Mouse (Mus musculus) right cerebral cortex, postnatal 25 days (tissue): ENCODE data around the gene Setdb1.

Experiments used
- DNase-seq: peaks from one replicate; pipeline ENCODE4 v3.0.0; 2022

Gene Setdb1

DNA sequence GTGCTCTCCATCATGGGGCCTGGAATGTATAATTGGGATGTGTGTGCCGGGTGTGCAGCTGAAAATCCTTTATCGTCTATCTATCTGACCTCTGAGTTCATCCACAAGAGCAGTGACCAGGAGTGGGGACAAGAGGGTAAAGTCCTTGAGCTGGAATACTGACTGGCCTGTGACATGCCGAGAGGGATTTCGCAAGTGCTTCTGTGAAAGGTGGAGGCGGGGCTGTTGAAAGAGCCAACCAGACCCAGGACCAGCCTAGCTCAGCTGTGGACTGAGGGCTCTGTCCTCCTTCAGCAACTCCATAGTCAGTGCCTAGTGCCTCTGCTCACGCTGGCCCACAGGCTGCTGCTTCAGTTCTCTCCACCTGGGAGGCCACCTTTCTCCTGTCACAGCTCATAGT lies 38.5 kb downstream of the Setdb1 start:
- DNase-seq: no peak

DNA sequence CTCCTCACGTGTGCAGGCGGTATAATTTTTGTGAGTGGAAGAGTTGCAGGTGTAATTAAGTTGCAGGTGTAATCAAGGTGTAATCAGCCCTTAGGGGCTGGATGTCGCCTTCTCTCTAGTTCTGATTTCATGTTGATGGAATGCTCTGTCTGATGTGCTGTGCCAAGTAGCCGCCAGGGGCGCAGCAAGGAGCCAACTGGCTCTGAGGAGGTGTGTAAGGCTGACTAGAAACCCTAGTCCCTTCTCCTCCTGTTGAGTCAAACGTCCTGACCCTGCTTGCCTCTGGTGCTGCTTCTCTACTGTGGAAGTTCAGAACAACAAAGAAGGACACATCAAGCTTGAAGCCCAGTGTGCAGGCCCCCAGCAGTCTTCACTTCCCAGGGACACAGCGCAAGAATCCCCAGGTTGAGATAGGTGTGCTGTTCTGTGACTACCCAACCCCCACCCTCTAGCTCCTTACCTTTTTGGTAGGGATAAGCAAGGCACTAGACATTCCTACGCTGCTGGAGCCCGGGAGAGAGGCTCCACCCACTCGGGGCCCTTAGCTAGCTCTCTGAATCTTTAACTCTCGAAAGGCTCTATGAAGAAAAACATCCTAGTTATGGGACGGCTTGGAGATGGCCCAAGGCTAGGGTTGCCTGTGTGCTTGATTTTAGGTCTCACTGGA lies 39.5 kb downstream of the Setdb1 start:
- peak; percentile 56 for DNase-seq

DNA sequence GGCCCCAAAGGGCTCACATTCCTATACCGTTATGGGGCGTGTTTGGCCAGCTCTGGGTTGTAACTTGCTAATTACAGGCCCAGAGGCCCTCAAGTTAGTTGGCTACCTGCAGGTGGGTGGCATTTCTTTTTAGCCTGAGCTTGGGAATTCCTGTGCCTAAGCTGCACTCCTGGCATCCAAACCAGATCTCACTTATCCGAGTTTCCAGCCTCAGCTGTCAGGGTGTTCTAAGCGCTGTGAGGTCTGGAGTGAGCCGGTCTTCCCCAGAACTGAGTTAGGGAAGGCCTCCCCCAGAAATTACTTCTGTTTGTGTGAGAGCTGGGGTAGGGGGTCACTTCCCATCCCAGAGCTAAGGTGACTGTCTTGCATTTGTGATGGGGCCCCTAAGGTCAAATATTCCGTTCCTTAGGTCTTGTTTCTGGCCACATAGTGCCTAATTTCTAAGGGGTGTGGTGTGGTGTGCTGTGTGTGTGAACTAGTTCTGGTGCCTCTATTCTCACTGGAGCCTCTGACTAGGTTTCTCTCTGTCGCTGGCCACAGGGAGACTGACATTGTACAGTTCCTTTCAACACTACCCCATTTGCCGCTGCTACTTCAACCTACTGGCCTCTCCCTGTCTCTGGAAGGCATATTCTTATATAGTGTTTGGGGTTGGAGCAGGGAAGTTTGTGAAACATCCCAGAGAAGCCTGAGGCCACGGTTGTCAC lies 41.0 kb downstream of the Setdb1 start:
- DNase-seq: no peak

DNA sequence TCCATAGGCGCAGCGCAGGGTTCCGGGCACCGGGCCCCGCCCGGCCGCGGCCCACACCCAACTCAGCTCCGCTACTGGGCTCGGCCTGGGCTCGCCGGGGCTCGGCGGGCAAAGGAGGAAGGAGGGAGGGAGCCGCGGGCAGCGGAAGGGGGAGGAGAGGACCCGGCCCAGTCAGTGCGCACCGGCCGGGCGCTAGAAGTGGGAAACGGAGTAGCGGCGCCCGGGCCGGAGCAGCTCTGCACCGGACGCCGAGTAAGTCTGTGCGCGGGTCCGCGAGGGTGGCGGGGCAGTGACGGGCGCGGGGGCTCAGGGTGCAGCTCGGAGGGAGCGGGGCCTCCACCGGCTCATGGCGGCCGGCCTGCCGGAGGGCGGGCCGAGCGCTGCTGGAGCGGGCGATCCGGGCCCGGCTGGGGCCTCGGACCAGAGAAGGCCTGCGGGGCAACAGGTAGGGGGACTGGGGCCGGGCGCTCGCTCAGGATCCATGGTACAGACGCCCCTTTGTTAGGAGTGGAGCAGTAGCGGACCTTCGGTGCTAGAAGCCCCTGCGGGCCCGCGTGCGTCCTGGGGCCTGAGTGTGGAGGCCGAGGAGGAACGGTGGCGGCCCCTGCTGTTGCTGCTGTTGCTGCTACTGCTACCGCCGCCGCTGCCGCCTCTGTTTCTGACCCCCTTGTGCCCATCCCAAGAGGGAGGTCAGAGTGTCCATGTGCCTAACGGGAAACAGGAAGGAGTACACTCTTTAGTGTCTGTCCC lies 41.7 kb downstream of the Setdb1 start:
- peak; percentile 79 for DNase-seq

DNA sequence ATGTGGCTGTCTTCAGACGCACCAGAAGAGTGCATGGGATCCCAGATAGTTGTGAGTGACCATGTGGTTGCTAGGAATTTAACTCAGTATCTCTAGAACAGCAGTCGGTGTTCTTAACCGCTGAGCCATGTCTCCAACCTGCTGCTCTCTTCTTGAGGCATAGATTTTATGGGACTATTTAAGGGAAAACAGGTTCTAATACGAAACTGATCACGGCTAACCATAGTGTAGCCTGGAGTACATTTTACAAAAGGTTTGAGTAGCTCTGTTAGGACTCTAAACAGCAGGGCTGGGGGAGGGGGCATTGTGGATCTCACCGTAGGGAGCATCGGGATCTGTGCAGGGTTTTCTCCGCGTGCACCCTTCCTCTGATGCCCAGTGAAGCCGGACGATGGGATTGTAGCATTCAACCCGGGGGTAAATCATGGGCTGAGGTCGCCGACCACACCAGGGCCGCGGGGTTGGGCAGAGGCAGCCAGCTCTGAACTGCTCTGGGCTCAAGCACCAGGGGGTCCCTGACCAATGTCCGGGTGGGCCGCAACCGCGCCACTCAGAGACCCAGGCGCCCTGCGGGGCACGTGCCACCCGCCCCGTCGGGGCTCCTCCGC lies 42.4 kb downstream of the Setdb1 start, which contains the start of gene Cers2:
Cers2 (plus strand) TSS at position 306 of the 608 bp plus-strand sequence.
- no peak for DNase-seq

DNA sequence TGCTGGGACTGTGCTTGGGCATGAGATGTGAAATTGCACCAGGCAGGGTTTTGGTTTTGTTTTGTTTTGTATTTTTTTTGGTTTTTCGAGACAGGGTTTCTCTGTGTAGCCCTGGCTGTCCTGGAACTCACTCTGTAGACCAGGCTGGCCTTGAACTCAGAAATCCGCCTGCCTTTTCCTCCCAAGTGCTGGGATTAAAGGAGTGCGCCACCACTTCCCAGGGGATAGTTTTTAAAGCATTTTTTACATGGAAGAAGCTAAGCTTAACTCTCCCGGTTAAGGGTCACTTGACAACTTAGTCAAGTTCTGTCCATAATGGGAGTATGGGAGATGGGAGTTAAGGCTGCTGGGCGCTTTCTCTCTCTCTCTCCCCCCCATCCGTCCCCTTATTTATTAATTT lies 42.9 kb downstream of the Setdb1 start:
- DNase-seq: no peak

DNA sequence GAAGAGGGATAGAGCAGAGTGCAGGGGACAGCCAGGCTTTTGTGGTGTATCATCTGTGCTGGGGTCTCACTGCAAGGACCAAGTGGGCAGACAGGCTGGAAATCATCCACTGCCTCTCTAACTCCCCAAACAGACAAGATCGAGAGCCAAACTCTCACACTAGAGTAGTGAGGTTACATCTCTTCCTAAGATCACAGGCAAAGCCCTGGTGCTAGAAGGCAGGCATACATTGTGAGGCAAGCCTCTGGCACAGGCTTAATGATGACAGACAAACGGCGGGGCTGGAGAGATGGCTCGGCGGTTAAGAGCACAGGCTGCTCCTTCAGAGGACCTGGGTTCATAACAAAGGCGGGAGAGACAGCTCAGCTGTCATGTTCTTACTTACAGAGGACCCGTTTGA lies 43.5 kb downstream of the Setdb1 start:
- DNase-seq: no peak

DNA sequence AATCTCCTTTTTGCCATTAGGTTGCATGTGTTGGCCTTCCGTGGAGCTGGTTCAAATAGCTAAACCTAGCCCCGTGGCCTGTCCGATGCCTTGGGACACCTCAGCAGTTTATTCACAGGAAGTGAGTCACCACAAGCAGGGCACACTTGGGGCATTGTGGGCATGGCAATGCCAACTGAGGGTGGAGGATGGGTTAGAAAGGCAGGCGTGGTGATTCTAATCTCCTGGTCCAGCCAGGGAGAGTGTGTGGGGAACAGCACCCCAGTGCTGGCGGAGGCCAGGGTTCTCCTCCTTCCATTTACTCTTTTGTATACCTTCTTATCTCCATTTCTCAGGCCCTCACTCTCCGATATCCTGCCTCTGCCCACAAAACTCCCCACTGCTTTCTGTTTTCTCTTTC lies 44.4 kb downstream of the Setdb1 start:
- no peak for DNase-seq

DNA sequence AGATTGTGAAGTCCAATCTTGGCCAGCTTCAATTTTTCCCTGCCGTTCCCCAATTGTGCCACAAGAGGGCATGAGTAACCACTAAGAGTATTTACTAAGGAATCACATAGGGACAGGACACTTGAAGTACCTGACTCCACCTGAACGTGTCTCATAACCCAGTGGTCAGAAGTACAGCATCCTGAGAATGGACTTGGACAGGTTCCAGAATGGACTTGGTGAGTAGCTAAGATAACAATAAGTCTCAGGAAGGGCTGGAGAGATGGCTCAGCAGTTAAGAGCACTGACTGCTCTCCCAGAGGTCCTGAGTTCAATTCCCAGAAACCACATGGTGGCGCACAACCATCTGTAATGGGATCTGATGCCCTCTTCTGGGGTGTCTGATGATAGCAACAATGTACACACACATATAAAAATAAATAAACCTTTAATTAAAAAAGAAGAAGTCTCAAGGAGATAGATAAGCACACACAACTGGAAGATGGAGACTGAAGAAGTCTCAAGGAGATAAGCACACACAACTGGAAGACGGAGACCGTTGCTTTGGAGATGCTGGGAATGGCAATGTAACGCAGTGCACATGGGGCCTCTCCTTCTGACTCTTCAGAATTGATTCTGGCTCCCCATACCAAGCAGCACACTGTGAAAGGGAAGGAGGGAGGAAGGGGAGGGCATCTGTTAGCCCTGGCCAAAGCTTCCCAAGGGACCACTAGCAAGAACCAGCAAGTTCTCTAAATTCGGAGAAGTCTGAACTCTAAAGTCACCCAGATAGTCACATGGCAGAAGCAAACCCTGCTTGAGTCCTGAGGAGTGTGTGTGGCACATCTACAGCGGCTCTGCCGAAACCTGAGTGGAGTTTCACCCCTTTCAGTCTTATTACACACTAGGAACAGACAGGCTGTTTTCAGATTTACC lies 45.8 kb downstream of the Setdb1 start:
- peak; percentile 28 for DNase-seq

DNA sequence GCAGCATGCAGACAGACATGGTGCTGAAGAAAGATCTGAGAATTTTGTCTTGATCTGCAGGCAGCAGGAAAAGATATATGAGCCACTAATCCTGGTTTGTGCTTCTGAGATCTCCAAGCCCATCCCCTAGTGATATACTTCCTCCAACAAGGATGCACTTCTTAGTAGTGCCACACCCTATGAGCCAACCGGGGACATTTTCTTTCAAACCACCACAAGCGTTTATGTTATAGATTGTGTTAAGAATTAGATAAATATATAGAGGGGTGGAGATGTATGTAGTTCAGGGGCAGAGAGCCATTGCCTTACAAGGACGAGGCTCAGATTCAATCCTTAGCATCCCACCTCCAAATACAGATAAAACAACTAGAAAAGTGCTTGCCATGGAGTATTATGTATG lies 46.5 kb downstream of the Setdb1 start:
- DNase-seq: no peak

DNA sequence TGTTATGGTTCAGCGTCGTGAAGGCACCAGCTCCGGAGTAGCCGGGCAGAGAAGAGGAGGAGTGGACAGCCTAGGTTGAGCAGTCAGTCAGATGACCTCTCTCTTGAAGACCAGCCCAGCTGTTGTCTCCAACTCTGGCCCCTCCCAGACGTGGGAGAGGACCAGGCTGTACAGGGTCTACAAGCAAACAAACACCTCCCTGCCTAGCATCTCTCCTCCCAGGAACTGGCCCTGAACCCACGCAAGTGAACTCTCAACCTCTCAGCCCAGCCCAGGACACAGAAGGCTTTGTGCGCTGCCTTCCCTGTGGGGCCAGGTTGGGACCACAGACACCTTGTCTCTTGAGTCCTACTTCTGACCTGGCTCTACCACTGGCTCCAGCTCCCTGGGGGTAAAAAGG lies 49.9 kb downstream of the Setdb1 start, which contains the start of gene Anxa9:
Anxa9 (minus strand) TSS at position 77 of the 400 bp plus-strand sequence.
- DNase-seq: no peak

DNA sequence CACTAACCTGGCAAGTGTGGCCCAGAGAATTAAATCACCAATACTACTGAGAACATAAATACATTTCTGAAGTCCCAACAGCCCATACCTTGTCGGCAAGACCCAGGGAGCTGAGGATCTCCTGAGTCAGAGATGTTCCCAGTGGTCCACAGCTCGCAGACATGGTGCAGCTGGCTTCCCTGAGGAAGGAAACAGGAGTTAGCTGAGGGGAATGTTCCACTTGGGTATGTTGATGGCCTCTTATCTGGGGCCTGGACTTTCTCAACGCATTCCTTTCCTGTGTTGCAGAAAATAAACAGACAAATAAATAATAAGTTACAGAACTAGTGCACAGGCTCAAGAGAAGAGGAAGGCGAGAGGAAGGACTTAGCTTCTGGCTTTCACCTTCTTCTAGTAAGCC lies 50.8 kb downstream of the Setdb1 start:
- DNase-seq: no peak

DNA sequence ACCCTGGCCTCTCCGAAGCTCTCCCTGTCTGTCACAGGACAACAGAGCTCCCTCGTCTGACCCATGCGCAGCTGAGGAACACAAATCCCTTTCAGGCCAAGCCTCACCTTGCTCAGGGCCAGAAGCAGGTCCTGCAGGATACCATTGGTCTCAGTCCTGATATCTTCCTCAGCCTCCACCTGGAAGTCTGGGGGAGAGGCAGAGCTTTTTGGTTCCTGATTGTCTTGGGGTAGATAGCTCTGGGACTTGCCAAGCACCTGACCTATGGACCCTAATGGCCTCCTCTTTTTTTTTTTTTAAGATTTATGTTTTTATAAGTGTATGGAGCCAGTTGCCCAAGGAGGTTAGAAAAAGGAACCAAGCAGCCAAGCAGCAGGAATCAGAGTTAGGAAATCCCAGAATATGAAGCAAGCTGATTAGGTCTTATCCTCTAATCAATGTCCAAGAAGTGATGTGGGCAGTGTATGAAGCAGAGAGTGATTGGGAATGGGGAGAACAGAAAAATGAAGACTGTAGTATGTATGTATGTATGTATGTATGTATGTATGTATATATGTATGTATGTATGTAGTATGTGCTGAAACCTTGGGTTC lies 55.7 kb downstream of the Setdb1 start:
- DNase-seq: no peak

DNA sequence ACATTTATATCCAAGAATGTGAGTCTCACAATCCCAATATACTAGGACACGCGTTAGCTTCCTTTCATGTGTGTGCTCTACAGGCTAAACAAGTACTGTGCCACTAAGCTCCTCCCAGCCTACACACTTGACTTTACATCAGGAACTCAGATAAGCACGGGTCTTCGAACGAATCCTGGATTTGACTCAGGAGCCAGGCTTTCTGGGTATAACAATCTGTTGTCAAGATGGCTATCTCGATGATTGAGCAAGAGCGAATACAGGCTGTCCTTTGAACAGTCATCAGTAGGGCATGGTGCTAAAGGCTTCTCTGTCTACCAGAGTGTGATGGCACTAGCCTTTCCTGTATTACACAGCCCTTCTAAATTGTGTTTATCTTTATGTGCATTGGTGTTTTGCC lies 59.0 kb downstream of the Setdb1 start:
- no peak for DNase-seq

DNA sequence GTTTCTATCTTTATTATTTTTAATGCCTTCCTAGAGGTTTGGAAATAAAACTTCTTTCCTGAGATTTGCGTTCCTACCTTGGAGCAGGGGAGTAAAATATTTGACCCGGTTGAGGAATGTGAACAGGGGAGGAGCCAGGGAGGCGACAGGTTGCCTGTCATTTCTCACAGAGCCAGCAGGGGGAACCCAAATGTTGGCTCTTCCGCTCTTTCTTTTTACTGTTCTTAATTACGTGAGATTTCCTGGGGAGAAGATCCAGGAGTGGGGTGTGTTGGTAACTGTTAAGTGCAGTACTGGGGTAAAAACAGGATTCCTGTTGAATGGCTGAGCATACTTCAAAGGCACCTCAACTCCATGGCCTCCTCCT lies 60.9 kb downstream of the Setdb1 start:
- no peak for DNase-seq

DNA sequence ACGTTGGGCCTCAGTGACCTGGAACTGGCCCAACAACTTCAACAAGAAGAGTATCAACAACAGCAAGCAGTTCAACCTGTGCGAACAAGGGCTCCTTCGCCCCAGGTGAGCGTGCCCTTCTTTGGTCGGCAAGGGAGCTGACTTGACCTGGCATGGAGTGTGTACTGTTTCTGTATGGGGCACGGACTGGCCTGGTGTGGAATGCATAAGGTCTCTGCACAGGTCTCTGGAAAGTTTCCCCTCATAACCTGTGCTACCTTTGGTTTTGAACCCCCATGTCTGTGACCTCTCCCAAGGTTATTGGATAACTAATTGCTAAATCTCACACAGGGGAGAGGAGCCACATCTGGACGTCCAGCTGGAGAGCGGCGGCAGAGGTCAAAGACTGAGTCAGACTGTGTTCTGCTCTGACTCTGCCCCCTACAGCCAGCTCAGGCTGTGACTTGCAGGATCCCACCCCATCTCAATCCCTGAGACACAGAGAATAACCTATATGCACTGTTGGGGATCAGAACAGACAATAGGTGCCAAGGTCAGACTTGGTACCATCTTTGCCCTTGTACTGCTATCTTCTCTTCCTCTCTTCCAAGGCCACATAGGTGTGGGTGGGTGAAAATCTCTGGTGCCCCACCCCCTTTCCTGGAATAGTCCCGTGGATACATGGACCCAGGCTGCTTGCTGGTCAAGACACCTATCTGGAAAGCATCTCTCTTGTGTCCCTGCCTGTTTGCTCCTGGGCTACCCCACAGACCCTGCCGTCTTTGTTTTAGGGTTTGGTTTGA lies 61.5 kb downstream of the Setdb1 start:
- no peak for DNase-seq

DNA sequence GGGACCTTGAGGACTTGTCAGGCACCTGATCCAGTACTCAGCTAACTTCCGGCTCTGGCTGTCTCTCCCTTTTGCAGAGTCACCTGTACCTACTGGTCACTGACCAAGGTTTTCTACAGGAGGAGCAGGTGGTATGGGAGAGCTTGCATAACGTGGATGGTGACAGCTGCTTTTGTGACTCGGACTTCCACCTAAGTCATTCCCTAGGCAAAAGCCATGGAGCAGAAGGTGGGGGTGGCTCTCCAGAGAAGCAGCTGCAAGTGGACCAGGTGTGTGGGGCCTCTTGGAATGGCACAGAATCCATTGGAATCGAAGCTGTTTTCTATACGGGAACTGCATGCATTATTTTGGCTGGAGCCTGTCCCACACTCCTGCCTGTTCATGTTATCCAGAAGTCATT lies 62.3 kb downstream of the Setdb1 start:
- no peak for DNase-seq

DNA sequence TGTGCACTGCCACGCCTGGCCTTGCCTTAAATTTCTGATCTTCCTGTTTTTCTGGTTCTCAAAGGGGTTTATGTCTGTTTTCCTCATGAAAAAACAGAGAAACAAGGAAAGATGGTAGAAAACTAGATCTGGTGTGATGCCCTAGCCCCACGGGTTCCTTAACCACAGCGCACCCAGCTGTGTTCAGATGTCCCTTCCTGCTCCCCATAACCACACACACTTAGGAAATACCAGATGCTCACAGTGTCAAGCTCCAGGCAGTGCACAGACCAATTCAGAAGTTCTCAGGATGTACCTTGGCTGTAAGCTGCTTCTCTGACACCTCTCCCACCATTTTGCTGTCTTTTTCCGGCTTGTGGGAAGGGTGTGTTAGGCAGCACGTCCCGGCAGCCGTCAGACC lies 62.7 kb downstream of the Setdb1 start:
- DNase-seq: no peak

DNA sequence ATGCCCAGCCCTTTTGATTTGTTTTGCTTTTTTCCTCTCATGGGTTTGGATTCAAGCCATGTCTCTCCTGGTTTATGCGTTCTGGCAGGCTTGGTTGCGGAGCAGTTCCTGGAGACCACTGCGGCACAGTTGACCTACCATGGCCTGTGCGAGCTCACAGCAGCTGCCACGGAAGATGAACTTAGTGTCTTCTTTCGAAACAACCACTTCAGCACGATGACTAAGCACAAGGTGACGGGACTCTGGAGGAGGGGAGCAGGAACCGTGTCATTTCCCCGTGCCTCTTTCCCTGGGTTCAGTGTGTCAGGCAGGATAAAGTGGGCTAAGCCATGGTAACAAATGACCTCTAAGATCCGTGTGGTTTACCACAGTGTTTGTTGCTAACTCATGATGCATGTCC lies 63.5 kb downstream of the Setdb1 start:
- DNase-seq: no peak

DNA sequence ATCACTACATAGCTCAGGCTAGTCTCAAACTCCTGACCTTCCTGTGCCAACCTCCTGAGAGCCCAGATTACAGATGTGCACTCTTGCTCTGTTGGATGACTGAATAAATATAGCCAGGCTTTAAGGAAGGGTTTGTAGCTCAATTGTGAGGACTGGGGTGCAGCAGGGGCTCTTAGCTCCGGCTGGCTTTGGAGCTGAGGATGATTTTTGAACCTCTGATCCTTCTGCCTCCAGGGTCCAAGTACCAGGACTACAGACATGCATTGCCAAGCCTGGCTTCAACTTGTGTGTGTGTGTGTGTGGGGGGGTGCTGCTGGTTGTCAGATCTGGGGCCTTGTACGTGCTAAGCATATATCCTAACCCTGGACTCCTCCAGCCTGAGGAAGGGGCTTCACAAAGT lies 64.1 kb downstream of the Setdb1 start:
- DNase-seq: no peak

DNA sequence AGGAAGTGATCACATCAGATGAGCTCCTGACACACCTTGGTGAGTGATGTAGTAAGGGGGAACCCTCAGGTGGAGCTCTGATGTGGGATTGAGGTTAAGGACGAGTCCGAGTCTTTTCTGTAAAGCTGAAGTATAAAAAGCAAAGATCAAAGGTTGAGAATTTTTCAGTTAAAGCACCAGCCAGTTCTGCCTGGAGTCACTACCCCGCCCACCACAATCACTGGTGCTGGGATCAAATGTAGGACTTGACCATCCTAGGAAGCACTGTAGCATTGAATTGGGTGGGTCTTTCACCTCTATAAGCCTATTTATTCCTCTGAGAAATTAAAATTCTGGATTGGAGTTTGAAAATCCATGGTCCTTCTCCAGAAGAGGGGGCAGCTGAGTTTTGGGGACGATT lies 66.0 kb downstream of the Setdb1 start:
- no peak for DNase-seq
